Mouse (Mus musculus): ENCODE data around the gene Grin3a.

Grin3a gene

DNA sequence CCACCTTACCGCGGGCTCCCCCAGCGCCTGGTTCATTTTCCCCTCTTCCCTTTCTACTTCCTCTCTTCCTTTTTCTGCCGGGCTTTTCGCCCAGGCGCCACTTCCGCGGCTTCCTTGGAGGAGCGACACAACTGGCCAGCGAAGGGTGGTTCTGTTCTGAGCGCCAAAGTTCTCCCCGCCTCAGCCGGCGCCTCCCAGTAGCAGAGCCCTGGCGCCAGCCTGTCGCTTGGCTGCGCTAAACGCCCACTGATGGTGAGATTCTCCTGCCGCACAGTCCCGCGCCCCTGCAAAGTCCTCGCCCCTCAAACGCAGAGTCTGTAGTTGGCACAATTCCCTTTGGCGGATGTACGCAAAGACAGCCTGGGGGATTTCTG lies at the start of gene Grin3a:
Gene Grin3a (minus strand): TSS at position 133 of the 374 bp plus-strand sequence.
- TF ChIP-seq GATA4 (IDR thresholded peaks at IDR 0.05; ENCODE audit: insufficient replicate concordance, low read length), result no peak

DNA sequence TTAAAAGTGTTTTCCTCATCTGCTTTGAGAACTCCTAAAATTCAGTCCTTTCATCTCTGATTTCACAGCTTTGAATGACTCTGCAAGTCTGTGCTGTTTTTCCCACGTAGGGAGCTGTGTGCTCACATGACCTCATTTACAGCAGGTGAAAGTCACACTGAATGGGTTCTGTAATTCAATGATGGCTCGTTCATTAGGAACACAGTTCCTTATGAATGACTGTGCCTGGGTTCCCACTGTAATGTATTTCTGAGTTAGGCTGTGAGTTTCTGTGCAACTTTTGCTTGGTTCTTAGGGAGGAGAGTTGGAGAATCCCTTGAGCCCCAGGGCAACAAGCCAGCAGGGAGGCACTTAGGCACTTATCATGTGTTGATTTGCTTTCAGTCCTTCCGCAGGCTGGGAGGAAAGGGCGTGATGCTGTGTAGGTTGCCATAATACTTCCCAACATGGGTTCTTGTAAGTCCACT lies 46.3 kb upstream of the Grin3a start:
- no peak for TF ChIP-seq GATA4 (IDR thresholded peaks at IDR 0.05; ENCODE audit: insufficient replicate concordance, low read length)

DNA sequence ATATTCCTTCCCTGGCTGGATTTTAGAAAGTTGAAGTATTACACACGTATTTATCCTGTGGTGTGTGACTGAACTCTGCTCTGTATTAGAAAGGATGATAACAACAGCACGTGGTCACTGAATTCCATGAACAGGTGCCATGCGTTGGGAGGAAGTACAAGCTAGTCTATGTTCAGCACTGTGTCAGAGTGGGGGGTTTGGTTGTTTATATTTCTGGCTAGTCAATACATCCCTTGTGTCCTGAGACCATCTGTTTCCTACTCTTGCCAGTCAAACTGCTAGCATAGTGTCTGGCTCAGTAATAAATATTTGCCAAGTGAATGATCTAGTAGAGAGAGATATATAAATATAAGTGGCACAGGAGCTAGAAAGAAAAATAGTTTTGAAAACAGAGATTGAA lies 31.5 kb upstream of the Grin3a start:
- TF ChIP-seq GATA4 (IDR thresholded peaks at IDR 0.05; ENCODE audit: insufficient replicate concordance, low read length), result no peak

DNA sequence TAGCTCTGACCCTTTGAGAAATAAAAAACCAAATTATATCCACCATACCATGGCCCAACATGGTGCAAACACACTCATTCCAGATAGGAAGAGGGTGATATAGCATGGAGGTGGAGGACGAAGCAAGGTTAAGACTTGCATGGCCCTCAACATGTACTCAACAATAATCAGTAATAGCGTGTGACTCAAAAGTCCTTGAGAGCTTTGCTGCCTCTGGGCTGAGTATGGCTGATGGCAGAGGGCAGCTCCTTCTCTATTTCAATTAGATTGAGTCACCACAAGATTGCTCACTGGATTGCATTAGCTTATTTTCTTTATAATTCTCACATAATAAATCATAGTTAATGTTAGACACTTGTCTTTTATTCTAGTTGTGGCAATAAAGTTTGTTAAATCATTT lies 15.1 kb upstream of the Grin3a start:
- no peak for TF ChIP-seq GATA4 (IDR thresholded peaks at IDR 0.05; ENCODE audit: insufficient replicate concordance, low read length)

DNA sequence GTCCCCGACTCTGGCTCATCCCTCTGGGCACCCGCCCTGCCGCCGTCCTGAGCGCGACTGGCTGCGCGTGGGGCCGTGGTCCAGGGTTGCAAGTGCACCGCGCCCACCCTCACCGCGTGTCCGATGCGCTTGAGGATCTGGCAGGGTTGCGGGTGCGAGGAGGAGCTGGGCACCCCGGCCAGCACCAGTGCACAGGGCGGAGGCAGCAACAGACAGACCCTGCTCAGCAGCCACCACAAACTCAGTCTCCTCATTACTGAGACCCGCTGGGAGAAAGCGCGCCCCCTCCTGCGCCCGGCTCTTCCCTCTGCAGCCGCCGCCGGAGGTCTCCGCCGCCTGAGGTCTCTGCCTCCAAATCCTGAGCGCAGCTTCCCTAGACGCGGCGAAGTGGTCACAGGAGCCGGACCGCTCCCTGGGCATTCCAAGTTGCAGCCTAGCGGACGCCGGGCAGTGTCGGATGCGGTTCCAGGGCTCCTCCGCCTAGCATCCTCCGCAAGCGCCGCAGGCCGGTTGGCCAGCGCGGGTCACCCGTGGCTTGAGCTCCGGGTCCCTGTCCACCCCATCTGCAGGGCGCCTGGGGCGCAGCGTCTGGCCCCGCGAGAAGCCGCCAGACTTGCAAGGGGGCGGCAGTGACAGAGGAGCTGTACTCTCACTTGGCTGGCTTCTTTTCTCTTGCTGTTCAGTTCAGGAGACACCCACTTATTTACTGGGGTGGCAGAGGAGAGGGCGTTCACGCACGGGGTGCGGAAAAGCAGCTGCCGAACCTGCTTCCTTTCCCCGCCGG lies 524 bp downstream of the Grin3a start:
- no peak for TF ChIP-seq GATA4 (IDR thresholded peaks at IDR 0.05; ENCODE audit: insufficient replicate concordance, low read length)

DNA sequence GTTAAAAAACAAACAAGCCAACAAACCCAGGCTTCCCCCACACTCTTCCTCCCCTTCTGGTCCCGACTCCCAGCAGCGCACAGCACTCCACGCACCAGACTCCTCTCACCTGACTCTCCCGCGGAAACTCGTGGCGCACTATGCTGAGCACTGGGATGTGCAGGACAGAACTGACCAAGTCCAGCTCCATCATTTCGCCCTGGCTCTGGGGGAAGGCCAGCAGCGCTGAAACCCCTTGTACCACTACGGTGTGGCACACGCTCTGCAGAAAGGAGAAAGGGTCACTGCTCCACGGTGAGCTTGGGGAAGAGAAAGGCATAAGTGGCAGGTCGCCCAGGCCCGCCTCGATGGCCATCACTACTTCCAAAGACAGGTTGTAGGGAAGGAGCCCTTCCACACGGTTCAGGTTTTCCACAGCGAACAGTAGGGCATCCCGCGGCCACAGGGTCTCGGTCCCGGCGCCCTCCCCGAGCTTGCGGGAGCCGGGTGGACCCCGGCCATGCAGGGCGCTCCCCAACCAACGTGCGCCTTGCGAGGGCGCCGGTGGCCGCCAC lies 1.2 kb downstream of the Grin3a start:
- no peak for TF ChIP-seq GATA4 (IDR thresholded peaks at IDR 0.05; ENCODE audit: insufficient replicate concordance, low read length)

DNA sequence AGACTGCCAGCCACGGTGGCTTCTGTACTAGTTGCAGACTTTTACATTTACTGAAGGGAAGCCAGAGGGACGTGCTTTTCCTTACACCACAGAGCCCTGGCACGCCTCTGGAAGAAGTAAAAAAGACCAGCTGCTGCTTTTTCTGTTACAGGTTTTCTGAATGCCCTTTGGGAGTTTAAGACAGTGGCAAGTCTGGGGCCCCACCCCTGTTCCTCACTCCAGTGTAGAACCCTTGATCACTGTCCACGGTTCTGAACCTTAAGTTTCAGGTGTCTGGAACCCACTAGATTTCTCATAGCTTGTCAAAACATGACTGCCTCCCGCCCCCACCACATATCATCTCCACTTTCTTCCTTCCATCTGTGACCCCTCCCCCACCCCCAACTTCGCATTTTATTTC lies 1.8 kb downstream of the Grin3a start:
- no peak for TF ChIP-seq GATA4 (IDR thresholded peaks at IDR 0.05; ENCODE audit: insufficient replicate concordance, low read length)

DNA sequence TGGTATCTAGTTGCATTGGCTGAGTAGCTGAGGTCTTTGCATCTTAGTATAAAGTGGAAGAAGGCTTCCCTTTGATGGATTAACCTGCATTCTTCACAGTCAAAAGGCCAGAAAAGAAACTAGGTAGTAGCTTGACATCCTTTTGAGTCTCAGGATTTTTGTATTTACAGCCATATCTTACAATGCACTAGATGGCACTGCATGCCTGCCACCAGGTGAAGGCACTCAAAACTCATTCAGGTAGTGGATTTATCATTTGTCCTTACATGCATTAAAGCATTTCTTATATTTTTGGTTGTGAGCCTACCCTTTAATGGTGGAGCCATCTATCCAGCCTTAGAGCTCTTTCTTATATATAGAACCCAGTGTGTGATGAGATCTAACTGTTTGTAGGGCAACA lies 13.5 kb downstream of the Grin3a start:
- TF ChIP-seq GATA4 (IDR thresholded peaks at IDR 0.05; ENCODE audit: insufficient replicate concordance, low read length), result no peak

DNA sequence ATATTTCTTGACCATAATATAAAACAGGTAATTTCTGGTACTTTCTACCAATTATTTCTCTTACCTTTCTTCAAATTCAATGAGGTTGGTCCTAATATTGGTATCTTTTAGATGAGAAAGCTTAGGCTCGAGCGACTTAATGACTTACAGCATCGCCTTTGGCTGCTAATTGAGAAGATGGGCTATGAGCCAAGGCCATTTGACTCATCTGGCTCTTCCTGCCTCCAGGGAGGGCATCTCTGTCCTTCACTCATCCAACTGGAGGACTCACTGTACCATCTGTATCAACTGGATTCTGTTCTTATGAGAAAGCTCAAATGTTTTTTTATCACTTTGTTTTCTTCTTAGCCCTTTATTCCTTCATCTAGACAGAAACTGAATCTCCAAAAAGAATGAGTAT lies 31.7 kb downstream of the Grin3a start:
- TF ChIP-seq GATA4 (IDR thresholded peaks at IDR 0.05; ENCODE audit: insufficient replicate concordance, low read length), result no peak

DNA sequence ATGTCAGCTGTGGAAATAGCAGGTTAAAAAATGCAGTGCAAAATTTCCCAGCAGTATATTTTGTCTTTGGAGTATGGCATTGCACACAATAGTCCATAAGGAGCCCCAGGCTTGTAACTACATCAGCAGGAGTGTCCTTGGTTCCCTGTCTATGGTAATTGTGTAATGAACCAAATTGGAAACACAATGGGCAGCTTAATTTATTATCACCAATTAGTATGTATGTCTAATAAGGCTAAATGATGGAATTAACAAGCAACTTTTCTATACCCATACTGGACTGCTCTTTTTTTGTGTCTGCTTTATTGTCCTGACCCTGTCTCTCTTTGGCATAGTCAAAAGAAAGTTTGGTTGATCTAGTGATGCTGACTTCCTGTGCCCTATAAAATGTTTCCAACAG lies 38.8 kb downstream of the Grin3a start:
- no peak for TF ChIP-seq GATA4 (IDR thresholded peaks at IDR 0.05; ENCODE audit: insufficient replicate concordance, low read length)

DNA sequence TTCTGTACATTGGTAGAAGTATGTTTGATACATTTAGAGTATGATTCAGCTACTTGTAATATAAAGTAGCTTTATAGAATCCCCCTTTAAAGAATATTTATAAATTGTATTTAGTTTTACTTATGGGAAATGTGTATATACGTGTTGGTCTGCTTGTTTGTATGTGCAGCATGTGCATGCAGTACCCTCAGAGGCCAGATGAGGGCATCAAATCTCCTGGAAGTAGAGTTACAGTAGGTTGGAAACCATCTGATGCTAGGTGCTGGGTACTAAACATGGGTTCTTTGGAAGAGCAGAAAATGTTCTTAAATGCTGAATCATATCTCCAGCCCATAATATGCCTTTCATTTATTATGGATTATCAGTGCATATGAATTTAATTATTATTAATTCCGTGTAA lies 46.2 kb downstream of the Grin3a start:
- TF ChIP-seq GATA4 (IDR thresholded peaks at IDR 0.05; ENCODE audit: insufficient replicate concordance, low read length), result no peak

DNA sequence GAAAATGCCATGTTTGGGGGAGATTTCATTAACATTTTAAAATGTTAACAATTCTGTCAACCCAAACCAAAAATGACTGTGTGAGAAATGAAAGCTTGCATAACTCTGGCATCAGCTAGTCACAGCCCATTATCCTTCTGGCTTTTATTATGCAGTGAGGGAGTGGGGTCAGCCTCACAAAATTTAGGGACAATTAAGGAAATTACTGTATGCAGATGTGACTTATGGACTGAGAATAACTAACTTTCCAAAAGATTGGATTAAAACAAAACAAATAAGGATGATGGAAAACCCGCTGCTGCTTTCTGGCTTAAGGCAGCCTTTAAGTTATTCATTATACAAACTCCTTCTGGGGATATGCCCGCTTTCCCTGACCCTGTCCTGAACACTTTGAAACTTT lies 56.6 kb downstream of the Grin3a start:
- no peak for TF ChIP-seq GATA4 (IDR thresholded peaks at IDR 0.05; ENCODE audit: insufficient replicate concordance, low read length)

DNA sequence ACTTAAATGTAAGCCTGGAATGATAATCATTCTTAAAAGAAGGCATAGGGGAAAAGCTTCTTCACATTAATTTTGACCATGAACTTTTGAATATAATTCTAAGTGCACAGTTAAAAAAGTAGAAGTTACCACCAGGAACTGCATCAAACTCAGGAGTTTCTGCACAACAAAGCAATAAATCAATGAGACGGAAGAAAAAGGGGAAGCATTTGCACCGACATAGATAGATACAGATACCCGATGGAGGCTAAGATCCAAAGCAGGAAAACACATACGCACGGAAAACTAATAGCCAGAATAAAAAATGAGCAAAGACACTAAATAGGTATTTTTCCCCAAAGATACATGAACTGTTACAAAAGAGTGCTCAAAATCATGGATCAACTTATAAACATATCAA lies 102.7 kb downstream of the Grin3a start:
- TF ChIP-seq GATA4 (IDR thresholded peaks at IDR 0.05; ENCODE audit: insufficient replicate concordance, low read length), result no peak

DNA sequence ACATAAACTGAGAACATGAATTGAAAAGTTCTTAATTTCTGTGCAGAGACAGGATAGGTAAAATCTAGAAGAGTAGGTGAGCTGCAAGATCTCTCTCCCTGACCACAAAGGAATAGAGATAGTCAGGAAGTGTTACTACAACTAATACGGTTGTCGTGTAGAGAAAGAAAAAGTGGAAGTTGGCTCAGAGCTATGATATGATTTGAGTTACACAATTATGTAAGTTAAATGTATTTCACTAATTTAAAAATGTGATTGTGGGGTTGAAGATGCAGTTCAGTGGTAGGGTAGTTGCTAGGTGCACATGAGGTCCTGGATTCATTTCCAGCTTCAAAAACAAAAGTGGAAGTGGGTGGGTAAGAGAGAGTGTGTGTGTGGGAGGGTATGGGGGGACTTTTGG lies 103.6 kb downstream of the Grin3a start:
- no peak for TF ChIP-seq GATA4 (IDR thresholded peaks at IDR 0.05; ENCODE audit: insufficient replicate concordance, low read length)

DNA sequence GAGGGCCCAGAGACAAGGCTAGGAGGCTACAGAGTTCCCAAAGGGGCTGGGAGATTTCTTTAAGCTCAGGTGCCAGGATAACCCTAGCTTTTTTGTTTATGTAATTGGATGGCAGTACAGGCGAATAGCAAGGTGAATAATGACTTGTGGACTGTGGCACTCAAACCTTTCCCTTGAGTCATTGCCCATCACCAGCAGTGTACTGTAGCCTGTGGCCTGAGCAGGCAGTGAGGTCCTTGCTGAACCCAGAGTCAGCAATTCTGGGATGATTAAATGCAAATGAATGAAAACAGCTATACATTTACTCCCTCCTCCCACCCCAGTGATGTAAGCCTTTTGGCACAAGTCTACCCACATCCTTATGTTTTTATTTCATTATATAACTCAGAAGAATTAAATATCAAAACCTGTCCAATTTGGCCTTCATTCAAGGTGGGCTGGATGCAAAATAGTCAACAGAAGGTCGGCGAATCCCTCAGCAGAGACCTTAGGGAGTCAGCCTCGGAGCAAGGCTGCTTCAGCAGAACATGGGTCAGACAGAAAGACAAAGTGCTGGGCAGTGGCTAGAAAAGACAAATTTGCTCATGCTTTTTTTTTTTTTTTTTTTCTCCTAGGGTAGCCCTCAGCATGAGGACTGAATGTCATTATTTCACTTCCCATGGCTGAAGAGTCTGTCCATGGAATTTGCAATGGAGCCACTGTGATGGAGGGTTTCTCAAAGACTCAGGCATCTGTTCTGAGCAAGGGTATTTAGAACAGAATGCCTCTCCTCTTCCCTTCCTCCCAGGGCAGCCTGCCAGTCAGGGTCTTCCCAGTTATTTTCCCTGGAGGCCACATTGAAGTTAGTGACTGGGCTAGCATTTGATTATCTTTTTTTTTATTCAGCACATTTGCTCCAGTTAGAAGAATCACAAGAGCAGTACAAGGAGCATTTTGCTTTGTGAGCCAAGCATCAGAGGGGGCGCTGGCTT lies 104.5 kb downstream of the Grin3a start:
- TF ChIP-seq GATA4 (IDR thresholded peaks at IDR 0.05; ENCODE audit: insufficient replicate concordance, low read length), result no peak

DNA sequence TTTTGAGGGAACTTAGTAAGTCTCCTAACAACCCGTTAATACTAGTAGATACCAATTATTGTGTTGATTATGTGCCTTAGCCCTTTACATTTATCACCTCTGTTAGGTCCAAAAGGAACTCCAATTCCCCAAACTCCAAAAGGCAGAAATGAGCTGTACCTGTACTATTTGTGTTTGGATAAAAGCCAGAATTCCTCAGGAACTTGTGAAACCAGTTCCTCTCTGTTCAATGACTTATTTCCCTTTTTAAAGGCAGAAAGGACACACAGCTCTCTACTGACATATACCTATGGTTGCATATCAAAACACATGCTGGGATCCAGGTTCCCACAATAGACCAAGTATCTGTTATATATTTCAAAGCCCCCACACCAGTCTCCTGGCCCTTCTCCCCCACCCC lies 106.0 kb downstream of the Grin3a start:
- no peak for TF ChIP-seq GATA4 (IDR thresholded peaks at IDR 0.05; ENCODE audit: insufficient replicate concordance, low read length)

Data from liver, adult (tissue).